Mouse (Mus musculus): ENCODE data around the gene Gm3409. TPM values are rescaled to one million over a fixed set of nuclear protein-coding genes. Genes with fewer than 3 reads are reported as not detected.

The Gm3409 gene
- not detected for polyA plus RNA-seq (2014; fragmentation: Illumina TruSeq; extraction: RNeasy Lipid Tissue Mini Kit (QIAGEN cat#74804); ENCODE audit: low read depth, low replicate concordance)

DNA sequence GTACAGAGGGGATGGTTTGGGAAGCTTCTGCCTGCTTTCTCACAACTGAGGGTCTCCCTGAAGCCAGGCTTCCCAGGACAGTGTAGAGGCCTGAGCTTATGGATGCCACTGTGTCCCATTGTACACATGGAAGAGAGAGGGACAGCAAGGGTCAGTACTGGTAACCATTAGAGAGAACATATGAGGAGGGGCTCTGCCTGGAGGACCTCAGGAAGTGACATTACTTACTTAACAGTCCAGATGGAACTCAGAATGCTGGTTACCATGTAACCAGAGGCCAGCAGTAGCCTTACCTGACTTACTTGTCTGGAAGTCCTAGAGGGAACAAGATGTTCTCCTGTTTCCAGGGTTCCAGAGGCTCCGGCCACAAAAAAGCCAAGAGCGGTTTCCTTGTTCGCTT, at the start of gene Gm3409:
TSS of gene Gm3409 (plus strand) at position 301 of the 400 bp plus-strand sequence.

GRCm38 (mm10) chr5:146491063-146491462, 46.4 kb upstream of the Gm3409 start, which contains the start of gene Gm6370:
TSS of gene Gm6370 (plus strand) at chr5:146491363.

GRCm38 (mm10) chr5:146502099-146502498, 35.3 kb upstream of the Gm3409 start, which contains the start of gene 4930449I24Rik:
TSS of gene 4930449I24Rik (plus strand) at chr5:146502399.

DNA sequence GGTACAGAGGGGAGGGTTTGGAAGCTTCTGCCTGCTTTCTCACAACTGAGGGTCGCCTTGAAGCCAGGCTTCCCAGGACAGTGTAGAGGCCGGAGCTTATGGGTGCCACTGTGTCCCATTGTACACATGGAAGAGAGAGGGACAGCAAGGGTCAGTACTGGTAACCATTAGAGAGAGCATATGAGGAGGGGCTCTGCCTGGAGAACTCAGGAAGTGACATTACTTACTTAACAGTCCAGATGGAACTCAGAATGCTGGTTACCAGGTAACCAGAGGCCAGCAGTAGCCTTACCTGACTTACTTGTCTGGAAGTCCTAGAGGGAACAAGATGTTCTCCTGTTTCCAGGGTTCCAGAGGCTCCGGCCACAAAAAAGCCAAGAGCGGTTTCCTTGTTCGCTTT, 23.6 kb upstream of the Gm3409 start, which contains the start of gene Gm3402:
TSS of gene Gm3402 (plus strand) at position 301 of the 400 bp plus-strand sequence.

DNA sequence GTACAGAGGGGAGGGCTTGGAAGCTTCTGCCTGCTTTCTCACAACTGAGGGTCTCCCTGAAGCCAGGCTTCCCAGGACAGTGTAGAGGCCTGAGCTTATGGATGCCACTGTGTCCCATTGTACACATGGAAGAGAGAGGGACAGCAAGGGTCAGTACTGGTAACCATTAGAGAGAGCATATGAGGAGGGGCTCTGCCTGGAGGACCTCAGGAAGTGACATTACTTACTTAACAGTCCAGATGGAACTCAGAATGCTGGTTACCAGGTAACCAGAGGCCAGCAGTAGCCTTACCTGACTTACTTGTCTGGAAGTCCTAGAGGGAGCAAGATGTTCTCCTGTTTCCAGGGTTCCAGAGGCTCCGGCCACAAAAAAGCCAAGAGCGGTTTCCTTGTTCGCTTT, 11.9 kb upstream of the Gm3409 start, which contains the start of gene Gm3404:
TSS of gene Gm3404 (plus strand) at position 301 of the 400 bp plus-strand sequence.

DNA sequence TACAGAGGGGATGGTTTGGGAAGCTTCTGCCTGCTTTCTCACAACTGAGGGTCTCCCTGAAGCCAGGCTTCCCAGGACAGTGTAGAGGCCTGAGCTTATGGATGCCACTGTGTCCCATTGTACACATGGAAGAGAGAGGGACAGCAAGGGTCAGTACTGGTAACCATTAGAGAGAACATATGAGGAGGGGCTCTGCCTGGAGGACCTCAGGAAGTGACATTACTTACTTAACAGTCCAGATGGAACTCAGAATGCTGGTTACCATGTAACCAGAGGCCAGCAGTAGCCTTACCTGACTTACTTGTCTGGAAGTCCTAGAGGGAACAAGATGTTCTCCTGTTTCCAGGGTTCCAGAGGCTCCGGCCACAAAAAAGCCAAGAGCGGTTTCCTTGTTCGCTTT, 18.4 kb downstream of the Gm3409 start, which contains the start of gene Gm3415:
TSS of gene Gm3415 (plus strand) at position 301 of the 400 bp plus-strand sequence.

GRCm38 (mm10) chr5:146584478-146585306, 47.2 kb downstream of the Gm3409 start, which contains the start of gene Gpr12:
TSS of gene Gpr12 (minus strand) at chr5:146585239.

Other genes starting within 250 kb of the Gm3409 start
- 0.52 TPM for gene Wasf3, start 152.7 kb upstream of the Gm3409 start, polyA plus RNA-seq (2014; fragmentation: Illumina TruSeq; extraction: RNeasy Lipid Tissue Mini Kit (QIAGEN cat#74804); ENCODE audit: low read depth, low replicate concordance)
- gene Gm6408, start 55.7 kb upstream of the Gm3409 start, polyA plus RNA-seq (2014; fragmentation: Illumina TruSeq; extraction: RNeasy Lipid Tissue Mini Kit (QIAGEN cat#74804); ENCODE audit: low read depth, low replicate concordance): not detected
- not detected for gene Gm6370, start 46.3 kb upstream of the Gm3409 start, polyA plus RNA-seq (2014; fragmentation: Illumina TruSeq; extraction: RNeasy Lipid Tissue Mini Kit (QIAGEN cat#74804); ENCODE audit: low read depth, low replicate concordance)
- not detected for gene 4930449I24Rik, start 35.2 kb upstream of the Gm3409 start, polyA plus RNA-seq (2014; fragmentation: Illumina TruSeq; extraction: RNeasy Lipid Tissue Mini Kit (QIAGEN cat#74804); ENCODE audit: low read depth, low replicate concordance)
- not detected for gene Gm3402, start 23.5 kb upstream of the Gm3409 start, polyA plus RNA-seq (2014; fragmentation: Illumina TruSeq; extraction: RNeasy Lipid Tissue Mini Kit (QIAGEN cat#74804); ENCODE audit: low read depth, low replicate concordance)
- gene Gm3404, start 11.8 kb upstream of the Gm3409 start, polyA plus RNA-seq (2014; fragmentation: Illumina TruSeq; extraction: RNeasy Lipid Tissue Mini Kit (QIAGEN cat#74804); ENCODE audit: low read depth, low replicate concordance): not detected
- gene Gm3415, start 18.5 kb downstream of the Gm3409 start, polyA plus RNA-seq (2014; fragmentation: Illumina TruSeq; extraction: RNeasy Lipid Tissue Mini Kit (QIAGEN cat#74804); ENCODE audit: low read depth, low replicate concordance): not detected
- not detected for gene Gpr12, start 47.6 kb downstream of the Gm3409 start, polyA plus RNA-seq (2014; fragmentation: Illumina TruSeq; extraction: RNeasy Lipid Tissue Mini Kit (QIAGEN cat#74804); ENCODE audit: low read depth, low replicate concordance)